9 mouse cellular contexts compared by ENCODE assay signal in the genomic region with DNA sequence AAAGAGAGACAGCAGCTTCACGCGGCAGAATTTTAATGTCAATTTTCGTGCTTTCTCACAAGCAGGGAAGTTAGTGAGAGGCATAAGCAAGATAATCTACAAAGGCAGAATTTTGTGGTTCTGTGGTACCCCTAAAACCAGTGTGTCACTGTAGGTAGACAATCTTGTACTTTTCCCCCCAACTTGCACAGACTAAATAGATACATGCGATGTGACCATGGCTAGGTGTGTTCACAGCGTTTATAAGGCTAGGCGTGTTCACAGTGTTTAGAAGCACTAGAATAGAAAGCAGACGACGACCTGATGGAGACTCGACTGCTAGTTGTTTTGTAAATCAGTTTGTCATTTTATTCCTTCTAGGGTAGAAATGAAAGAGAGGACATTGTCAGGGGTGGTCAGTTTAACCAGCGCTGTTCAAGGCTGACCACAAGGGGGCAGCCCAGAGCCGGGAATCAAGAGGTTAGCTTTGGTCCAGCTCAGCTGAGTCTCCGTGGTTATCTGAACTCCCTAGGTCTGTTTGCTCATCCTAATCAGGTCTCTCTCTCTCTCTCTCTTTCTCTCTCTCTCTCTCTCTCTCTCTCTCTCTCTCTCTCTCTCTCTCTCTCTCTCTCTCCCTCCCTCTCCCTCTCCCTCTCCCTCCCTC. TPM values are rescaled to one million over a fixed set of nuclear protein-coding genes. Genes with fewer than 3 reads are reported as not detected.
DNase-seq lines count a peak whose midpoint lies in the region; ATAC-seq and TF ChIP-seq lines count a peak whose summit lies in the region.
"Had no signal": no experiment of that assay in that cellular context is flagged by ENCODE, and none has a peak within 500 bp of the region (broad histone marks: within the 10 kb centered on the region; RNA-seq: fewer than 3 reads in every experiment).

No protein-coding gene starts in this region.

- no peak overlapping the region for H3K4me2 ChIP-seq in forebrain, postnatal 0 days (ENCODE audit: low read depth)
- H3K4me2 ChIP-seq: limb, embryonic 13.5 days had no signal

- H3K4me1 ChIP-seq in forebrain, postnatal 0 days (ENCODE audit: insufficient read depth), result no peaks in the 10 kb centered on the region
- peaks cover 5% of the 10 kb centered on the region; the same call in 1 of the 2 replicates for H3K4me1 ChIP-seq in midbrain, embryonic 10.5 days
- H3K4me1 ChIP-seq: limb, embryonic 13.5 days had no signal

- H3K27me3 ChIP-seq in forebrain, postnatal 0 days (ENCODE audit: insufficient read depth, low read length), result no peaks in the 10 kb centered on the region
- H3K27me3 ChIP-seq in midbrain, embryonic 10.5 days (ENCODE audit: low read depth, poor library complexity, severe bottlenecking), result no peaks in the 10 kb centered on the region

- no peak overlapping the region for H3K27ac ChIP-seq in forebrain, postnatal 0 days (ENCODE audit: low read depth, low read length)
- H3K27ac ChIP-seq in left cerebral cortex, adult 2 months, result no peak overlapping the region
- no peak overlapping the region for H3K27ac ChIP-seq in midbrain, embryonic 10.5 days (replicated peaks)
- H3K27ac ChIP-seq: limb, embryonic 13.5 days had no signal

- WGBS in forebrain, postnatal 0 days, result 37% methylated on average over 12 of the region's 12 CpGs
- WGBS in midbrain, embryonic 10.5 days, result 37% methylated on average over 12 of the region's 12 CpGs

- no peak overlapping the region for H3K4me3 ChIP-seq in forebrain, postnatal 0 days (ENCODE audit: low read depth, low read length)
- no peak overlapping the region for H3K4me3 ChIP-seq in left cerebral cortex, adult 2 months
- no peak overlapping the region for H3K4me3 ChIP-seq in midbrain, embryonic 10.5 days
- H3K4me3 ChIP-seq: limb, embryonic 13.5 days had no signal

- intact Hi-C loops in left cerebral cortex, adult 2 months (cut with DNase I), result loop anchor here (1.0 to 5.0 kb wide), 2 partner anchors 119 to 525 kb away; a partner anchor contains a TSS

- peak; percentile 80 for TF ChIP-seq CTCF in forebrain, postnatal 0 days (IDR thresholded peaks at IDR 0.05; ENCODE audit: low read depth)
- peak; percentile 85 for TF ChIP-seq CTCF in left cerebral cortex, adult 2 months (IDR thresholded peaks at IDR 0.05)

- no peak overlapping the region for H3K9ac ChIP-seq in forebrain, postnatal 0 days
- H3K9ac ChIP-seq: limb, embryonic 13.5 days had no signal

- 0 out of 2 replicates have a peak, but pooled peaks have one; percentile 54 for ATAC-seq in forebrain, postnatal 0 days

- no peaks in the 10 kb centered on the region for H3K36me3 ChIP-seq in forebrain, postnatal 0 days (ENCODE audit: insufficient read depth)
- no peaks in the 10 kb centered on the region for H3K36me3 ChIP-seq in midbrain, embryonic 10.5 days
- H3K36me3 ChIP-seq: limb, embryonic 13.5 days had no signal

- peak; percentile 91 for DNase-seq in MN1 (ENCODE audit: low spot score)
- peak; percentile 44 for DNase-seq in cerebellum, adult 11 months
- peak; percentile 74 for DNase-seq in forebrain, postnatal 0 days
- peak; percentile 41 for DNase-seq in hindlimb bud, embryonic 11.5 days (ENCODE audit: extremely low spot score, low read depth, low spot score)
- peak; percentile 66 to 78 for DNase-seq in left cerebral cortex, adult 2 months (ENCODE audit: extremely low spot score in 1 of 2, low spot score in 2 of 2)
- DNase-seq in midbrain, embryonic 10.5 days (ENCODE audit: low spot score), result peak; percentile 77
- DNase-seq in right cerebral cortex, postnatal 25 days, result peak; percentile 47
- DNase-seq in urinary bladder, postnatal 4 days (ENCODE audit: low spot score in 2 of 2), result peak; percentile 63 to 87

- no peaks in the 10 kb centered on the region for H3K9me3 ChIP-seq in forebrain, postnatal 0 days (ENCODE audit: low read length)
- no peaks in the 10 kb centered on the region for H3K9me3 ChIP-seq in midbrain, embryonic 10.5 days (replicated peaks)
- H3K9me3 ChIP-seq: limb, embryonic 13.5 days had no signal

RNA-seq across cellular contexts. Expression of a gene that starts 27.9 kb away (rescaled TPM):
- total RNA-seq in forebrain, postnatal 0 days (2014; rRNA removed), result 21.0 and 32.6 TPM in 2 replicates
- polyA plus RNA-seq in forebrain, postnatal 0 days (2015; fragmentation: Nextera tagmentation; extraction: Ambion mirVana), result 11.1 and 17.2 TPM in 2 replicates
- 10 to 100 TPM; 22.6 to 24.7 TPM for total RNA-seq in left cerebral cortex, adult 2 months (2021)
- polyA plus RNA-seq in midbrain, embryonic 10.5 days (2016; fragmentation: Nextera tagmentation; extraction: Ambion mirVana), result 30.0 and 33.6 TPM in 2 replicates

Comparison
In these comparisons a context has a peak if more than half of its experiments do, and no peak if none do; other contexts are left out.
1. DNase-seq: peak in every context shown above with its lines; median percentile 91 in MN1; 77 in midbrain, embryonic 10.5 days; 75 in urinary bladder, postnatal 4 days; 74 in forebrain, postnatal 0 days; 72 in left cerebral cortex, adult 2 months; 47 in right cerebral cortex, postnatal 25 days; 44 in cerebellum, adult 11 months; 41 in hindlimb bud, embryonic 11.5 days.